In the genomic region with DNA sequence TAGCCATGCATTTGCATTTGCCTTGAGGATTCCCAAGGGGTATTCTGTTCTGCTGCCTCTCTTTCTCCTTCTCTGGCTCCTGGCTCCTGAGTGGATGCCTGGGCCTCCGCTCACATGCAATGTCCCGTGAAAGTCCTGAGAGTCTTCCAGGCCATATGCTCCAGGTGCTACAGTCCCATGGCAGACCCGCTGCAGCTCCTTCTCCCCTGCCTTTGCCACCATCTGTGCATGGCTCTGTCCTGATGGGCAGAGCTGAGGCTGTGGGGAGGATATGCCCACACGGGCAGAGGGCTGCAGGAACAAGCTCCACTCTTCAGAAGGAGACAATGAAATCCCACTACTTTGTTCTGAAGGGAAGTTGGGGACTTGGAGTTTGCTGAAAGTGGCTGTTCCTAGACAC, we compare ENCODE assay signal across 19 mouse cellular contexts.
DNase-seq lines count a peak whose midpoint lies in the region; ATAC-seq lines count a peak whose summit lies in the region.
"Had no signal": no experiment of that assay in that cellular context is flagged by ENCODE, and none has a peak within 500 bp of the region (broad histone marks: within the 10 kb centered on the region; RNA-seq: fewer than 3 reads in every experiment).

No protein-coding gene starts in this region.

- WGBS in forebrain, embryonic 13.5 days = 70% methylated on average over 4 of the region's 4 CpGs
- 82% methylated on average over 4 of the region's 4 CpGs for WGBS in forebrain, embryonic 11.5 days
- WGBS in neural tube, embryonic 15.5 days = 56% methylated on average over 4 of the region's 4 CpGs

- H3K9ac ChIP-seq in forebrain, embryonic 13.5 days = no peak overlapping the region
- no peak overlapping the region for H3K9ac ChIP-seq in forebrain, embryonic 11.5 days (ENCODE audit: low read length)
- no peak overlapping the region for H3K9ac ChIP-seq in neural tube, embryonic 15.5 days (replicated peaks)
- H3K9ac ChIP-seq: embryonic facial prominence, embryonic 15.5 days; liver, embryonic 12.5 days; lung, embryonic 14.5 days had no signal

- DNase-seq in forebrain, embryonic 11.5 days (ENCODE audit: low spot score) = no peak
- no peak for DNase-seq in neural tube, embryonic 10.5 days (ENCODE audit: extremely low spot score, low spot score)
- peak; percentile 83 to 84 for DNase-seq in cerebellum, postnatal 36 days
- no peak for DNase-seq in right cerebral cortex, postnatal 4 days
- DNase-seq in frontal cortex, adult 2 months (ENCODE audit: extremely low spot score in 1 of 2, low spot score in 1 of 2) = no peak
- DNase-seq: adrenal gland, postnatal 10 days; embryo, embryonic 11 days; gastrocnemius, postnatal 14 days; kidney, adult 2 months; lung, embryonic 14.5 days; lung, postnatal 4 days; right cerebral cortex, postnatal 25 days; thymus, postnatal 25 days had no signal

- no peaks in the 10 kb centered on the region for H3K36me3 ChIP-seq in forebrain, embryonic 13.5 days (ENCODE audit: poor library complexity, severe bottlenecking)
- H3K36me3 ChIP-seq in forebrain, embryonic 11.5 days (ENCODE audit: control insufficient read depth, insufficient read depth, low read length) = no peaks in the 10 kb centered on the region
- H3K36me3 ChIP-seq in neural tube, embryonic 15.5 days = no peaks in the 10 kb centered on the region
- H3K36me3 ChIP-seq: embryonic facial prominence, embryonic 15.5 days; liver, embryonic 12.5 days; midbrain, embryonic 10.5 days had no signal

- ATAC-seq in forebrain, embryonic 13.5 days = 0 out of 2 replicates have a peak, but pooled peaks have one; percentile 36
- no peak for ATAC-seq in forebrain, embryonic 11.5 days (replicated peaks; ENCODE audit: low FRiP score)
- ATAC-seq in neural tube, embryonic 15.5 days (ENCODE audit: low FRiP score) = peak; percentile 35; the same call in 1 of the 2 replicates
- ATAC-seq: liver, embryonic 12.5 days had no signal

- H3K9me3 ChIP-seq in forebrain, embryonic 13.5 days (replicated peaks) = no peaks in the 10 kb centered on the region
- H3K9me3 ChIP-seq in forebrain, embryonic 11.5 days (ENCODE audit: control insufficient read depth, low read length) = no peaks in the 10 kb centered on the region
- H3K9me3 ChIP-seq in neural tube, embryonic 15.5 days (replicated peaks) = no peaks in the 10 kb centered on the region
- H3K9me3 ChIP-seq: embryonic facial prominence, embryonic 15.5 days; liver, embryonic 12.5 days; midbrain, embryonic 10.5 days had no signal

- H3K4me2 ChIP-seq in forebrain, embryonic 13.5 days = no peak overlapping the region
- H3K4me2 ChIP-seq in forebrain, embryonic 11.5 days (ENCODE audit: low read depth, low read length, severe bottlenecking) = no peak overlapping the region
- H3K4me2 ChIP-seq in neural tube, embryonic 15.5 days = no peak overlapping the region
- H3K4me2 ChIP-seq: embryonic facial prominence, embryonic 15.5 days; liver, embryonic 12.5 days; lung, embryonic 14.5 days had no signal

- no peaks in the 10 kb centered on the region for H3K27me3 ChIP-seq in forebrain, embryonic 13.5 days
- H3K27me3 ChIP-seq in forebrain, embryonic 11.5 days (ENCODE audit: control insufficient read depth, insufficient read depth, low read length) = no peaks in the 10 kb centered on the region
- no peaks in the 10 kb centered on the region for H3K27me3 ChIP-seq in neural tube, embryonic 15.5 days (replicated peaks)
- H3K27me3 ChIP-seq: embryonic facial prominence, embryonic 15.5 days; liver, embryonic 12.5 days had no signal

- H3K4me1 ChIP-seq in forebrain, embryonic 13.5 days = peaks cover 21% of the 10 kb centered on the region
- H3K4me1 ChIP-seq in forebrain, embryonic 11.5 days (replicated peaks; ENCODE audit: control insufficient read depth, insufficient read depth, low read length) = no peaks in the 10 kb centered on the region
- H3K4me1 ChIP-seq in neural tube, embryonic 15.5 days = peaks cover 9% of the 10 kb centered on the region
- H3K4me1 ChIP-seq: embryonic facial prominence, embryonic 15.5 days; liver, embryonic 12.5 days had no signal

- H3K4me3 ChIP-seq in forebrain, embryonic 13.5 days = no peak overlapping the region
- H3K4me3 ChIP-seq in forebrain, embryonic 11.5 days (ENCODE audit: low read depth, low read length) = no peak overlapping the region
- H3K4me3 ChIP-seq in neural tube, embryonic 15.5 days (replicated peaks) = no peak overlapping the region
- H3K4me3 ChIP-seq: embryonic facial prominence, embryonic 15.5 days; liver, embryonic 12.5 days; midbrain, embryonic 10.5 days had no signal

- peak overlapping the region; percentile 41 for H3K27ac ChIP-seq in forebrain, embryonic 13.5 days
- no peak overlapping the region for H3K27ac ChIP-seq in forebrain, embryonic 11.5 days (ENCODE audit: low read depth, low read length)
- no peak overlapping the region for H3K27ac ChIP-seq in neural tube, embryonic 15.5 days (replicated peaks)
- H3K27ac ChIP-seq: embryonic facial prominence, embryonic 15.5 days; liver, embryonic 12.5 days; midbrain, embryonic 10.5 days; stomach, postnatal 0 days had no signal

Comparison
In these comparisons a context has a peak if more than half of its experiments do, and no peak if none do; other contexts are left out.
1. DNase-seq: peak in cerebellum, postnatal 36 days (2 of 2); none in forebrain, embryonic 11.5 days (single experiment), neural tube, embryonic 10.5 days (single experiment), right cerebral cortex, postnatal 4 days (single experiment) and frontal cortex, adult 2 months (0 of 2).